ENCODE assay signal across 13 mouse cellular contexts in genomic region chr8:120423576-120423975, GRCm38 (mm10).
DNase-seq lines count a peak whose midpoint lies in the region; ATAC-seq and TF ChIP-seq lines count a peak whose summit lies in the region.
"Had no signal": no experiment of that assay in that cellular context is flagged by ENCODE, and none has a peak within 500 bp of the region (broad histone marks: within the 10 kb centered on the region; RNA-seq: fewer than 3 reads in every experiment).

No protein-coding gene starts in this region.

- no peaks in the 10 kb centered on the region for H3K9me3 ChIP-seq in lung, embryonic 14.5 days (ENCODE audit: low read depth, low read length)
- no peaks in the 10 kb centered on the region for H3K9me3 ChIP-seq in embryonic facial prominence, embryonic 10.5 days
- H3K9me3 ChIP-seq in forebrain, embryonic 13.5 days (replicated peaks): no peaks in the 10 kb centered on the region
- H3K9me3 ChIP-seq in midbrain, embryonic 13.5 days: no peaks in the 10 kb centered on the region
- H3K9me3 ChIP-seq: megakaryocyte, embryonic 14.5 days had no signal

- H3K9ac ChIP-seq in lung, embryonic 14.5 days: no peak overlapping the region
- H3K9ac ChIP-seq in forebrain, embryonic 13.5 days: peak overlapping the region; percentile 53
- no peak overlapping the region for H3K9ac ChIP-seq in midbrain, embryonic 13.5 days (replicated peaks)

- WGBS in lung, embryonic 14.5 days: 47% methylated on average over 7 of the region's 7 CpGs
- 34% methylated on average over 7 of the region's 7 CpGs for WGBS in embryonic facial prominence, embryonic 10.5 days
- WGBS in forebrain, embryonic 13.5 days: 30% methylated on average over 7 of the region's 7 CpGs
- 30% methylated on average over 7 of the region's 7 CpGs for WGBS in midbrain, embryonic 13.5 days

- H3K4me1 ChIP-seq in lung, embryonic 14.5 days (ENCODE audit: insufficient read depth): peaks cover 62% of the 10 kb centered on the region
- peaks cover 100% of the 10 kb centered on the region for H3K4me1 ChIP-seq in embryonic facial prominence, embryonic 10.5 days
- peaks cover 98% of the 10 kb centered on the region for H3K4me1 ChIP-seq in forebrain, embryonic 13.5 days
- peaks cover 99% of the 10 kb centered on the region for H3K4me1 ChIP-seq in midbrain, embryonic 13.5 days (replicated peaks)

- no peak overlapping the region for H3K4me3 ChIP-seq in lung, embryonic 14.5 days (ENCODE audit: low read depth, low read length)
- no peak overlapping the region for H3K4me3 ChIP-seq in embryonic facial prominence, embryonic 10.5 days
- no peak overlapping the region for H3K4me3 ChIP-seq in forebrain, embryonic 13.5 days
- H3K4me3 ChIP-seq in midbrain, embryonic 13.5 days (replicated peaks): no peak overlapping the region
- H3K4me3 ChIP-seq: left cerebral cortex, adult 2 months had no signal

- H3K27ac ChIP-seq in lung, embryonic 14.5 days (ENCODE audit: low read depth): peak overlapping the region; percentile 89; the same call in 1 of the 2 replicates
- H3K27ac ChIP-seq in embryonic facial prominence, embryonic 10.5 days (replicated peaks): peak overlapping the region; percentile 90
- H3K27ac ChIP-seq in forebrain, embryonic 13.5 days: peak overlapping the region; percentile 99
- H3K27ac ChIP-seq in midbrain, embryonic 13.5 days: peak overlapping the region; percentile 97
- H3K27ac ChIP-seq: kidney, postnatal 0 days; left cerebral cortex, adult 2 months had no signal

- no peaks in the 10 kb centered on the region for H3K36me3 ChIP-seq in lung, embryonic 14.5 days (ENCODE audit: insufficient read depth)
- no peaks in the 10 kb centered on the region for H3K36me3 ChIP-seq in embryonic facial prominence, embryonic 10.5 days (replicated peaks)
- H3K36me3 ChIP-seq in forebrain, embryonic 13.5 days (ENCODE audit: poor library complexity, severe bottlenecking): no peaks in the 10 kb centered on the region
- no peaks in the 10 kb centered on the region for H3K36me3 ChIP-seq in midbrain, embryonic 13.5 days

- no peak for TF ChIP-seq CTCF in lung, embryonic 14.5 days (IDR thresholded peaks at IDR 0.05; ENCODE audit: low read depth)

- H3K27me3 ChIP-seq in lung, embryonic 14.5 days (ENCODE audit: insufficient read depth, low read length): no peaks in the 10 kb centered on the region
- peaks cover 47% of the 10 kb centered on the region for H3K27me3 ChIP-seq in embryonic facial prominence, embryonic 10.5 days (replicated peaks; ENCODE audit: low read depth, poor library complexity, severe bottlenecking)
- no peaks in the 10 kb centered on the region for H3K27me3 ChIP-seq in forebrain, embryonic 13.5 days
- H3K27me3 ChIP-seq in midbrain, embryonic 13.5 days: peaks cover 8% of the 10 kb centered on the region; the same call in 1 of the 2 replicates
- H3K27me3 ChIP-seq: megakaryocyte, embryonic 14.5 days had no signal

- DNase-seq in lung, embryonic 14.5 days: no peak
- no peak for DNase-seq in lung, postnatal 25 days (ENCODE audit: low spot score)
- no peak for DNase-seq in embryonic facial prominence, embryonic 10.5 days (ENCODE audit: low spot score)
- DNase-seq in kidney, postnatal 10 days: no peak
- DNase-seq in gastrocnemius, postnatal 14 days: no peak
- no peak for DNase-seq in cerebellum, adult 9-11 months
- DNase-seq: adrenal gland, postnatal 36 days; cerebellum, adult 11-12 months had no signal

- no peak for ATAC-seq in lung, embryonic 14.5 days (ENCODE audit: insufficient read depth)
- no peak for ATAC-seq in forebrain, embryonic 13.5 days
- ATAC-seq in midbrain, embryonic 13.5 days: no peak

- H3K4me2 ChIP-seq in lung, embryonic 14.5 days: no peak overlapping the region
- no peak overlapping the region for H3K4me2 ChIP-seq in forebrain, embryonic 13.5 days
- no peak overlapping the region for H3K4me2 ChIP-seq in midbrain, embryonic 13.5 days (replicated peaks)

- intact Hi-C loops in gastrocnemius, postnatal 14 days (cut with DNase I; ENCODE audit: low total_unique reads): no loop called here
